Mouse (Mus musculus) midbrain, embryonic 10.5 days (tissue): ENCODE data around the gene Nptxr. TPM values are rescaled to one million over a fixed set of nuclear protein-coding genes. Genes with fewer than 3 reads are reported as not detected.

Source experiments
- DNase-seq: peaks from one replicate; pipeline ENCODE4 v3.0.0-alpha.2; 2017; ENCODE audit warnings: low spot score
- H3K27ac ChIP-seq: fragments of 300-500 bp; sonication (generic); replicated peaks from 2 replicates; pipeline ENCODE4 v1.5.1; 2016; ENCODE audit warnings: mild to moderate bottlenecking
- H3K27me3 ChIP-seq: fragments of 300-500 bp; sonication (generic); 2 replicates; pipeline ENCODE4 v1.6.1; 2016; ENCODE audit warnings: low read depth, mild to moderate bottlenecking; ENCODE audit not compliant: poor library complexity, severe bottlenecking
- H3K36me3 ChIP-seq: fragments of 300-500 bp; sonication (generic); 2 replicates; pipeline ENCODE4 v1.6.1; 2016; ENCODE audit warnings: mild to moderate bottlenecking, moderate library complexity
- H3K4me1 ChIP-seq: fragments of 300-500 bp; sonication (generic); 2 replicates; pipeline ENCODE4 v1.6.1; 2016
- H3K4me3 ChIP-seq: fragments of 300-500 bp; sonication (generic); 2 replicates; pipeline ENCODE4 v1.5.1; 2016; ENCODE audit warnings: mild to moderate bottlenecking, moderate library complexity
- H3K9me3 ChIP-seq: fragments of 300-500 bp; sonication (generic); replicated peaks from 2 replicates; pipeline ENCODE4 v1.6.1; 2016; ENCODE audit warnings: mild to moderate bottlenecking
- WGBS: fragments of 180-500 bp; shearing (Covaris S2); methylation state at CpG from one replicate; pipeline ENCODE4 v1.1.7; 2016; 5-methylcytosine and 5-hydroxymethylcytosine counted together
- polyA plus RNA-seq: library from polyadenylated mRNA; unstranded; fragments of >200 nt; fragmentation: Nextera tagmentation; extraction: Ambion mirVana; gene quantifications from 2 replicates; pipeline ENCODE4 v1.2.1, GENCODE M21; 2016

Nptxr gene
- 2.2 and 3.4 TPM in 2 replicates for polyA plus RNA-seq

GRCm38 (mm10) chr15:79804352-79805071, at the start of gene Nptxr:
TSS of gene Nptxr (minus strand) at chr15:79804766.
- Histone ChIP-seq H3K4me3 (peak within 1 kb of the TSS; percentile 70), H3K4me1 (peaks cover 22% of the 10 kb centered on the region), H3K9me3 (no peaks in the 10 kb centered on the region), H3K36me3 (no peaks in the 10 kb centered on the region), H3K27me3 (peaks cover 90% of the 10 kb centered on the region), H3K27ac (peak within 1 kb of the TSS; percentile 82)
- WGBS, result 1% methylated on average over 74 of the region's 91 CpGs
- peak; percentile 72 for DNase-seq

- Histone ChIP-seq H3K27me3 (no peaks in the 10 kb centered on the region; the same call in 1 of the 2 replicates), H3K4me3 (no peak overlapping the region), H3K36me3 (no peaks in the 10 kb centered on the region), H3K9me3 (no peaks in the 10 kb centered on the region; the same call in 1 of the 2 replicates), H3K27ac (no peak overlapping the region), H3K4me1 (peaks cover 11% of the 10 kb centered on the region)
- DNase-seq, result no peak
- 97% methylated on average over 2 of the region's 2 CpGs for WGBS
These were observed 45.6 kb upstream of the Nptxr start for GRCm38 (mm10) chr15:79850143-79850542.

- no peaks in the 10 kb centered on the region for H3K36me3 ChIP-seq
- H3K27ac ChIP-seq, result no peak overlapping the region
- no peaks in the 10 kb centered on the region; the same call in 1 of the 2 replicates for H3K9me3 ChIP-seq
- no peak overlapping the region for H3K4me3 ChIP-seq
- no peak for DNase-seq
- no peaks in the 10 kb centered on the region; the same call in 1 of the 2 replicates for H3K27me3 ChIP-seq
- WGBS, result 25% methylated on average over 5 of the region's 5 CpGs
- peaks cover 11% of the 10 kb centered on the region for H3K4me1 ChIP-seq
These were observed 42.5 kb upstream of the Nptxr start for GRCm38 (mm10) chr15:79847100-79847499.

- DNase-seq, result no peak
- 81% methylated on average over 4 of the region's 4 CpGs for WGBS
- Histone ChIP-seq H3K36me3 (no peaks in the 10 kb centered on the region), H3K27me3 (no peaks in the 10 kb centered on the region; the same call in 1 of the 2 replicates), H3K9me3 (no peaks in the 10 kb centered on the region; the same call in 1 of the 2 replicates), H3K4me3 (no peak overlapping the region), H3K4me1 (peaks cover 11% of the 10 kb centered on the region), H3K27ac (no peak overlapping the region)
These were observed 41.4 kb upstream of the Nptxr start for GRCm38 (mm10) chr15:79845986-79846385.

GRCm38 (mm10) chr15:79842985-79843384, 38.4 kb upstream of the Nptxr start:
- DNase-seq, result no peak
- H3K9me3 ChIP-seq, result no peaks in the 10 kb centered on the region
- H3K4me3 ChIP-seq, result no peak overlapping the region
- no peaks in the 10 kb centered on the region for H3K36me3 ChIP-seq
- 88% methylated on average over 3 of the region's 3 CpGs for WGBS
- H3K27ac ChIP-seq, result no peak overlapping the region
- H3K27me3 ChIP-seq, result no peaks in the 10 kb centered on the region; the same call in 1 of the 2 replicates
- H3K4me1 ChIP-seq, result peaks cover 11% of the 10 kb centered on the region

- Histone ChIP-seq H3K27me3 (no peaks in the 10 kb centered on the region; the same call in 1 of the 2 replicates), H3K9me3 (no peaks in the 10 kb centered on the region), H3K27ac (no peak overlapping the region), H3K4me3 (no peak overlapping the region), H3K4me1 (peaks cover 8% of the 10 kb centered on the region), H3K36me3 (no peaks in the 10 kb centered on the region)
- DNase-seq, result no peak
- 75% methylated on average over 2 of the region's 2 CpGs for WGBS
These were observed 35.7 kb upstream of the Nptxr start for GRCm38 (mm10) chr15:79840281-79840680.

GRCm38 (mm10) chr15:79834881-79835260, 30.3 kb upstream of the Nptxr start:
- 60% methylated on average over 9 of the region's 9 CpGs for WGBS
- H3K27me3 ChIP-seq, result no peaks in the 10 kb centered on the region
- H3K9me3 ChIP-seq, result no peaks in the 10 kb centered on the region
- H3K4me3 ChIP-seq, result peak overlapping the region; percentile 81
- peak overlapping the region; percentile 94 for H3K27ac ChIP-seq
- peaks cover 11% of the 10 kb centered on the region for H3K36me3 ChIP-seq
- DNase-seq, result no peak
- peaks cover 56% of the 10 kb centered on the region for H3K4me1 ChIP-seq

GRCm38 (mm10) chr15:79834130-79834880, 29.7 kb upstream of the Nptxr start, which contains the start of the genes Npcd and Cbx6:
TSS of gene Npcd (minus strand) at chr15:79834237.
TSS of gene Cbx6 (minus strand) at chr15:79834688.
- no peaks in the 10 kb centered on the region for H3K27me3 ChIP-seq
- WGBS, result 2% methylated on average over 50 of the region's 58 CpGs
- H3K27ac ChIP-seq, result peak within 1 kb of the TSS; percentile 94
- no peaks in the 10 kb centered on the region for H3K9me3 ChIP-seq
- peaks cover 15% of the 10 kb centered on the region for H3K36me3 ChIP-seq
- H3K4me3 ChIP-seq, result peak within 1 kb of the TSS; percentile 81
- DNase-seq, result peak; percentile 98
- peaks cover 62% of the 10 kb centered on the region for H3K4me1 ChIP-seq

GRCm38 (mm10) chr15:79833251-79834050, 28.9 kb upstream of the Nptxr start:
- Histone ChIP-seq H3K27ac (peak overlapping the region; percentile 94), H3K36me3 (peaks cover 23% of the 10 kb centered on the region), H3K9me3 (no peaks in the 10 kb centered on the region), H3K27me3 (no peaks in the 10 kb centered on the region), H3K4me1 (peaks cover 71% of the 10 kb centered on the region), H3K4me3 (peak overlapping the region; percentile 81)
- DNase-seq, result peak; percentile 52
- 0% methylated on average over 37 of the region's 41 CpGs for WGBS

GRCm38 (mm10) chr15:79832064-79832900, 27.7 kb upstream of the Nptxr start:
- Histone ChIP-seq H3K27ac (peak overlapping the region; percentile 94), H3K4me3 (peak overlapping the region; percentile 81), H3K27me3 (no peaks in the 10 kb centered on the region), H3K4me1 (peaks cover 82% of the 10 kb centered on the region), H3K36me3 (peaks cover 35% of the 10 kb centered on the region), H3K9me3 (no peaks in the 10 kb centered on the region)
- peak; percentile 87 for DNase-seq
- WGBS, result 23% methylated on average over 18 of the region's 18 CpGs

GRCm38 (mm10) chr15:79830388-79830787, 25.8 kb upstream of the Nptxr start:
- no peaks in the 10 kb centered on the region for H3K9me3 ChIP-seq
- H3K27ac ChIP-seq, result 0 out of 2 replicates have a peak overlapping the region, but pooled peaks have one; percentile 14
- H3K36me3 ChIP-seq, result peaks cover 52% of the 10 kb centered on the region
- 21% methylated on average over 4 of the region's 4 CpGs for WGBS
- H3K4me3 ChIP-seq, result peak overlapping the region; percentile 9; the same call in 1 of the 2 replicates
- no peaks in the 10 kb centered on the region for H3K27me3 ChIP-seq
- peaks cover 92% of the 10 kb centered on the region for H3K4me1 ChIP-seq
- DNase-seq, result peak; percentile 77
